Mouse (Mus musculus) kidney, adult 9 months (tissue): ENCODE results near the gene Sdk2.

Experiments
- DNase-seq: peaks from one replicate; pipeline ENCODE4 v3.0.0; 2022

The Sdk2 gene

DNA sequence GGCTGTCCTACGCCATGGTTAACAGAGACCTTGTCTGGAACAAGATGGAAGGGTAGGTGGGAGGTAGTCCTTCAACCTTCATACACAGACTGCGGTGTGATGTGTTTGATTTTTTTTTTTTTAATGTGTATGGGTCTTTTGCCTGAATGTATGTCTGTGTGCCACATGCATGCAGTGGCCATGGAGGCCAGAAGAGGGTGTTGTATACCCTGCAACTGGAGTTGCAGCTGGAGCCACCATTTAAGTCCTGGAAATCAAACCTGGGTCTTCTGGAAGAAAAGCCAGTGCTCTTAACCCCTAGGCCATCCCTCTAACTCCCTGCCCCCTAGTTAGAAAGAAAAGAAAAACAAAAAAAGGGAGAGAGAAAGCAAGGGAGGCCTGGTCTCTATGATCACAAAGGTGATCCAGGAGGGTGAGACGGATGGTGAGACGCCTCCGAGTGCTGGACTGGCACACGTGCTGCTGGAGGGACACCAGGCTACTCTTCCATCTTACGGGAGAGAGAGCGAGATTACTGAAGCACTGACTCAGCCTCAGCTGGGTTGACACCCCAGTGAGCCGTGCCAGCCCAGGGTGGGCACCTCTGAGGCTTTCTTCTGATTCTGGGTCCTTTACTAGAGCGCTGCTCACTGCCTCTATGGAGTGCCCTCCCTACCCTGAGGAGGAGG lies 334.8 kb downstream of the Sdk2 start:
- no peak for DNase-seq

DNA sequence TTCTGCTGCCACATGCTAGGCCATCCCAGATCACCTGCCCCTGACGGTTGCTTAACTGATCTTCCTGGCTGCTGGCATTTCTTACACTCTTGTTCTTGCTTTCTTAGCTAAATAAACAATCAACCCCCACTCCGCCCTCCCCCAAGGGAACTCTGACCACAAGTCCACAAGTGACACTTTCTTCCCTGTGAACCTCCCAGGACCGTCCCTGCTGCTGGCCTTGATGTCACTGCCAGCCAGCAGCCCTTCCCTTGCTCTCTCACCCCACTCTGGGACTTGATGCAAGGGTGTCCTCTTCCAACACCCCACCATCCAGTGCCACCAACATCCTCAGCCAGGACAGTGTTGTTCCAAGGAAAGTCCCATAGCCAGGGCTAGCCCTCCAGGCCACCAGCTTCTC lies 336.0 kb downstream of the Sdk2 start:
- peak; percentile 42 for DNase-seq

GRCm38 (mm10) chr11:113729917-113730316 lies 336.9 kb downstream of the Sdk2 start:
- no peak for DNase-seq

GRCm38 (mm10) chr11:113729239-113729638 lies 337.6 kb downstream of the Sdk2 start:
- DNase-seq = no peak

GRCm38 (mm10) chr11:113727992-113728391 lies 338.9 kb downstream of the Sdk2 start:
- no peak for DNase-seq

GRCm38 (mm10) chr11:113726994-113727888 lies 339.6 kb downstream of the Sdk2 start:
- DNase-seq = no peak
